Mouse (Mus musculus) forebrain, embryonic 15.5 days (tissue): ENCODE measurements around the gene Grifin. TPM values are rescaled to one million over a fixed set of nuclear protein-coding genes. Genes with fewer than 3 reads are reported as not detected.

Source experiments
- ATAC-seq: fragments of 200-750 bp; cut with Nextera tagmentation; replicated peaks from 2 replicates; pipeline ENCODE4 v1.8.0; 2017; ENCODE audit warnings: mild to moderate bottlenecking, moderate TSS enrichment, moderate library complexity
- H3K27ac ChIP-seq: fragments of 300-500 bp; sonication (generic); replicated peaks from 2 replicates; pipeline ENCODE4 v1.5.1; 2015; ENCODE audit warnings: mild to moderate bottlenecking, inconsistent platforms
- H3K27me3 ChIP-seq: fragments of 300-500 bp; sonication (generic); 2 replicates; pipeline ENCODE4 v1.6.1; 2015; ENCODE audit warnings: inconsistent platforms
- H3K36me3 ChIP-seq: fragments of 300-500 bp; sonication (generic); 2 replicates; pipeline ENCODE4 v1.6.1; 2015; ENCODE audit warnings: mild to moderate bottlenecking, inconsistent platforms
- H3K4me1 ChIP-seq: fragments of 300-500 bp; sonication (generic); 2 replicates; pipeline ENCODE4 v1.6.1; 2015; ENCODE audit warnings: inconsistent platforms
- H3K4me2 ChIP-seq: fragments of 300-500 bp; sonication (generic); replicated peaks from 2 replicates; pipeline ENCODE4 v1.6.1; 2015; ENCODE audit warnings: mild to moderate bottlenecking, inconsistent platforms
- H3K4me3 ChIP-seq: fragments of 300-500 bp; sonication (generic); 2 replicates; pipeline ENCODE4 v1.5.1; 2015; ENCODE audit warnings: mild to moderate bottlenecking, inconsistent platforms
- H3K9ac ChIP-seq: fragments of 300-500 bp; sonication (generic); replicated peaks from 2 replicates; pipeline ENCODE4 v1.6.1; 2015; ENCODE audit warnings: mild to moderate bottlenecking, inconsistent platforms
- H3K9me3 ChIP-seq: fragments of 300-500 bp; sonication (generic); 2 replicates; pipeline ENCODE4 v1.6.1; 2016; ENCODE audit warnings: inconsistent platforms
- WGBS: fragments of 180-500 bp; shearing (Covaris S2); methylation state at CpG from one replicate; pipeline ENCODE4 v1.1.7; 2015; ENCODE audit warnings: mixed read lengths; 5-methylcytosine and 5-hydroxymethylcytosine counted together
- polyA plus RNA-seq: library from polyadenylated mRNA; unstranded; fragments of >200 nt; fragmentation: Nextera tagmentation; extraction: Ambion mirVana; gene quantifications from 2 replicates; pipeline ENCODE4 v1.2.1, GENCODE M21; 2015

The Grifin gene
- polyA plus RNA-seq, 1 experiment from 2014 or later = not detected

GRCm38 (mm10) chr5:140606386-140606785, 41.5 kb upstream of the Grifin start:
- H3K4me2 ChIP-seq = peak overlapping the region; percentile 98
- H3K9me3 ChIP-seq = no peaks in the 10 kb centered on the region
- H3K27me3 ChIP-seq = no peaks in the 10 kb centered on the region
- 0 out of 2 replicates have a peak overlapping the region, but pooled peaks have one; percentile 2 for H3K9ac ChIP-seq
- peaks cover 57% of the 10 kb centered on the region for H3K4me1 ChIP-seq
- ATAC-seq = no peak
- H3K27ac ChIP-seq = no peak overlapping the region
- WGBS = 2% methylated on average over 23 of the region's 23 CpGs
- H3K36me3 ChIP-seq = no peaks in the 10 kb centered on the region
- H3K4me3 ChIP-seq = peak overlapping the region; percentile 62

GRCm38 (mm10) chr5:140605228-140605627, 40.4 kb upstream of the Grifin start:
- H3K9ac ChIP-seq = no peak overlapping the region
- no peaks in the 10 kb centered on the region for H3K27me3 ChIP-seq
- no peak for ATAC-seq
- no peaks in the 10 kb centered on the region for H3K9me3 ChIP-seq
- H3K27ac ChIP-seq = no peak overlapping the region
- WGBS = 39% methylated on average over 3 of the region's 3 CpGs
- H3K36me3 ChIP-seq = no peaks in the 10 kb centered on the region
- no peak overlapping the region for H3K4me2 ChIP-seq
- no peak overlapping the region for H3K4me3 ChIP-seq
- H3K4me1 ChIP-seq = peaks cover 45% of the 10 kb centered on the region

- Histone ChIP-seq H3K9ac (no peak overlapping the region), H3K27ac (no peak overlapping the region), H3K4me2 (no peak overlapping the region), H3K4me1 (peaks cover 39% of the 10 kb centered on the region), H3K27me3 (no peaks in the 10 kb centered on the region), H3K4me3 (no peak overlapping the region), H3K36me3 (no peaks in the 10 kb centered on the region), H3K9me3 (no peaks in the 10 kb centered on the region)
- 88% methylated on average over 8 of the region's 8 CpGs for WGBS
- no peak for ATAC-seq
Observed at GRCm38 (mm10) chr5:140604386-140604785, 39.5 kb upstream of the Grifin start.

- no peaks in the 10 kb centered on the region for H3K9me3 ChIP-seq
- H3K27me3 ChIP-seq = no peaks in the 10 kb centered on the region
- H3K27ac ChIP-seq = no peak overlapping the region
- H3K4me1 ChIP-seq = peaks cover 23% of the 10 kb centered on the region
- 62% methylated on average over 2 of the region's 2 CpGs for WGBS
- H3K4me2 ChIP-seq = no peak overlapping the region
- ATAC-seq = no peak
- H3K4me3 ChIP-seq = no peak overlapping the region
- H3K36me3 ChIP-seq = no peaks in the 10 kb centered on the region
- no peak overlapping the region for H3K9ac ChIP-seq
Observed at GRCm38 (mm10) chr5:140602540-140602939, 37.7 kb upstream of the Grifin start.

GRCm38 (mm10) chr5:140601712-140602111, 36.8 kb upstream of the Grifin start:
- 55% methylated on average over 12 of the region's 12 CpGs for WGBS
- H3K9ac ChIP-seq = no peak overlapping the region
- no peaks in the 10 kb centered on the region for H3K36me3 ChIP-seq
- peaks cover 15% of the 10 kb centered on the region for H3K4me1 ChIP-seq
- H3K4me2 ChIP-seq = no peak overlapping the region
- H3K27ac ChIP-seq = no peak overlapping the region
- ATAC-seq = peak; percentile 73
- H3K9me3 ChIP-seq = no peaks in the 10 kb centered on the region
- H3K27me3 ChIP-seq = no peaks in the 10 kb centered on the region
- H3K4me3 ChIP-seq = no peak overlapping the region

GRCm38 (mm10) chr5:140599939-140600338, 35.1 kb upstream of the Grifin start:
- H3K27me3 ChIP-seq = no peaks in the 10 kb centered on the region
- WGBS = 75% methylated on average over 5 of the region's 5 CpGs
- no peak overlapping the region for H3K9ac ChIP-seq
- H3K9me3 ChIP-seq = no peaks in the 10 kb centered on the region
- H3K4me2 ChIP-seq = no peak overlapping the region
- no peaks in the 10 kb centered on the region for H3K36me3 ChIP-seq
- no peak for ATAC-seq
- no peak overlapping the region for H3K27ac ChIP-seq
- 0 out of 2 replicates have a peak, but pooled peaks cover 3% of the 10 kb centered on the region for H3K4me1 ChIP-seq
- H3K4me3 ChIP-seq = no peak overlapping the region

GRCm38 (mm10) chr5:140597787-140598186, 32.9 kb upstream of the Grifin start:
- Histone ChIP-seq H3K4me1 (0 out of 2 replicates have a peak, but pooled peaks cover 3% of the 10 kb centered on the region), H3K9ac (no peak overlapping the region), H3K27ac (no peak overlapping the region), H3K4me3 (no peak overlapping the region), H3K36me3 (no peaks in the 10 kb centered on the region), H3K9me3 (no peaks in the 10 kb centered on the region), H3K27me3 (no peaks in the 10 kb centered on the region), H3K4me2 (no peak overlapping the region)
- WGBS = 94% methylated on average over 4 of the region's 4 CpGs
- ATAC-seq = no peak

GRCm38 (mm10) chr5:140596927-140597588, 32.2 kb upstream of the Grifin start:
- no peak for ATAC-seq
- Histone ChIP-seq H3K27me3 (no peaks in the 10 kb centered on the region), H3K27ac (no peak overlapping the region), H3K9me3 (no peaks in the 10 kb centered on the region), H3K36me3 (no peaks in the 10 kb centered on the region), H3K4me2 (no peak overlapping the region), H3K4me1 (0 out of 2 replicates have a peak, but pooled peaks cover under 1% of the 10 kb centered on the region), H3K4me3 (no peak overlapping the region), H3K9ac (no peak overlapping the region)
- 77% methylated on average over 18 of the region's 18 CpGs for WGBS

- no peak for ATAC-seq
- Histone ChIP-seq H3K9ac (no peak overlapping the region), H3K4me3 (no peak overlapping the region), H3K27me3 (no peaks in the 10 kb centered on the region), H3K36me3 (no peaks in the 10 kb centered on the region), H3K9me3 (no peaks in the 10 kb centered on the region), H3K4me2 (no peak overlapping the region), H3K27ac (no peak overlapping the region), H3K4me1 (no peaks in the 10 kb centered on the region)
- 72% methylated on average over 3 of the region's 3 CpGs for WGBS
Observed at GRCm38 (mm10) chr5:140596426-140596825, 31.6 kb upstream of the Grifin start.

- H3K4me2 ChIP-seq = no peak overlapping the region
- H3K27ac ChIP-seq = no peak overlapping the region
- no peak overlapping the region for H3K4me3 ChIP-seq
- WGBS = 63% methylated on average over 5 of the region's 5 CpGs
- no peaks in the 10 kb centered on the region for H3K36me3 ChIP-seq
- H3K4me1 ChIP-seq = no peaks in the 10 kb centered on the region
- H3K9me3 ChIP-seq = no peaks in the 10 kb centered on the region
- no peaks in the 10 kb centered on the region for H3K27me3 ChIP-seq
- no peak for ATAC-seq
- no peak overlapping the region for H3K9ac ChIP-seq
Observed at GRCm38 (mm10) chr5:140594846-140595245, 30.0 kb upstream of the Grifin start.

GRCm38 (mm10) chr5:140589082-140589774, 24.4 kb upstream of the Grifin start:
- no peaks in the 10 kb centered on the region for H3K36me3 ChIP-seq
- H3K4me1 ChIP-seq = peaks cover 5% of the 10 kb centered on the region
- no peak overlapping the region for H3K4me3 ChIP-seq
- H3K9me3 ChIP-seq = no peaks in the 10 kb centered on the region
- H3K27me3 ChIP-seq = no peaks in the 10 kb centered on the region
- no peak for ATAC-seq
- WGBS = 92% methylated on average over 16 of the region's 16 CpGs
- H3K4me2 ChIP-seq = no peak overlapping the region
- H3K27ac ChIP-seq = no peak overlapping the region
- no peak overlapping the region for H3K9ac ChIP-seq

- H3K27ac ChIP-seq = peak overlapping the region; percentile 59
- no peak overlapping the region for H3K4me3 ChIP-seq
- H3K4me1 ChIP-seq = peaks cover 42% of the 10 kb centered on the region
- no peak overlapping the region for H3K4me2 ChIP-seq
- WGBS = 6% methylated on average over 6 of the region's 6 CpGs
- H3K27me3 ChIP-seq = no peaks in the 10 kb centered on the region
- ATAC-seq = peak; percentile 79
- H3K9me3 ChIP-seq = no peaks in the 10 kb centered on the region
- H3K36me3 ChIP-seq = no peaks in the 10 kb centered on the region
- no peak overlapping the region for H3K9ac ChIP-seq
Observed at GRCm38 (mm10) chr5:140583732-140584368, 19.0 kb upstream of the Grifin start.
